Mouse (Mus musculus) stomach, postnatal 0 days (tissue): Measurements from ENCODE around the gene AF067061.
"Not testable (repeated sequence)": the region's sequence is repeated elsewhere in the genome, so short reads cannot be mapped to it uniquely, and the experiment has no call there.

Source experiments
- CTCF ChIP-seq: IDR thresholded peaks from 2 replicates; pipeline ENCODE4 v1.5.1; 2016; ENCODE audit warnings: antibody characterized with exemption, low read depth, mild to moderate bottlenecking, moderate library complexity
- EP300 ChIP-seq: optimal IDR thresholded peaks from 2 replicates; pipeline ENCODE3; 2016; ENCODE audit warnings: antibody characterized with exemption

GRCm38 (mm10) chr13:120259718-120260117 lies 3.2 kb upstream of the AF067061 start:
- TF ChIP-seq CTCF, EP300: not testable (repeated sequence)
